Mouse (Mus musculus): ENCODE measurements around the gene Cog1.

Gene Cog1

DNA sequence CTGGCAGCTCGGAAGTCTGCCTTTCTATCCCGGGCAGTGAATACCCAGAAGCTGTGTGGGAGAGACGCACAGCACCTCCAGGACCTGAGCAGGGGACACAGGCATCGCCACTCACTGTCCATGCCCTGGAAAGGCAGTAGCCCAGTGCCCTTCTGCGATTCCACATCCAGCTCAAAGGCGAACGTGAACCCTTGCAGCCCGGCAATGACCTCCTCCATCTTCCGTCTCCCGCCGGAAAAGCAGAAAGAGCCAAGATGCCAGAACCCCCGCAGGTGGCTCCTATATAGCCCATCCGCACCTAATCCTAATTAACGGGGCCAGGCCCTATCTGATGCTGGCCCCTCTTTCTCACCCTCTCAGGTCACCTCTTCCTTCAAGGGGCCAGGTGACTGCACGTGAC lies 60.3 kb downstream of the Cog1 start:
- DNase-seq = no peak

GRCm38 (mm10) chr11:113709731-113710256 lies 60.8 kb downstream of the Cog1 start, which contains the start of gene Cpsf4l:
Cpsf4l (minus strand) TSS chr11:113710017.
- no peak for DNase-seq

DNA sequence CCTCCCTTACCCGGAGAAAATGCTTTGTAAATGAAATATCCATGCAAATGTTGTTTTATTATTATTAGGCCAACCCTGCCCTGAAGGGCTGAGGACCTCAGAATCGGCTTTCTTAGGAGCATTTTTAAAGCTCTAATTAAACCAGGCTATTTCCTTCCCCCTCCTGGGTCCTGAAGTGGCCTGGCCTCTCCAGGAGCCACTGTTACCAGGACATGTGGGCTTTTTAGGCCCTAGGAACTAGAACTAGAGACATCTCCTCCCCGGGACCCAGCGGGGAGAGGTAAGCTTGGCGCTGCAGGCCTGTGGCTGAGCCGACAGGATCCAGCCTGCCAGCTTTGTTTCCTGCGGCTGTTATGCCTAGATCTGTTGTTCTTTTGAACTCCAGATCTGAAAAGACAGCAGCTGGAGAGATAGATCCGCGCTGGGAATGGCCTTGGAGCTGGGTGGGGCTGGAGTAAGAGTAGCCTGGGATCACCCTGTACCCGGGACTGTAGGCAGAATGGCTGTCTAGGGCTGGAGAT lies 61.3 kb downstream of the Cog1 start:
- DNase-seq = no peak

- no peak for DNase-seq
Measured at GRCm38 (mm10) chr11:113711061-113711460, 62.1 kb downstream of the Cog1 start.

DNA sequence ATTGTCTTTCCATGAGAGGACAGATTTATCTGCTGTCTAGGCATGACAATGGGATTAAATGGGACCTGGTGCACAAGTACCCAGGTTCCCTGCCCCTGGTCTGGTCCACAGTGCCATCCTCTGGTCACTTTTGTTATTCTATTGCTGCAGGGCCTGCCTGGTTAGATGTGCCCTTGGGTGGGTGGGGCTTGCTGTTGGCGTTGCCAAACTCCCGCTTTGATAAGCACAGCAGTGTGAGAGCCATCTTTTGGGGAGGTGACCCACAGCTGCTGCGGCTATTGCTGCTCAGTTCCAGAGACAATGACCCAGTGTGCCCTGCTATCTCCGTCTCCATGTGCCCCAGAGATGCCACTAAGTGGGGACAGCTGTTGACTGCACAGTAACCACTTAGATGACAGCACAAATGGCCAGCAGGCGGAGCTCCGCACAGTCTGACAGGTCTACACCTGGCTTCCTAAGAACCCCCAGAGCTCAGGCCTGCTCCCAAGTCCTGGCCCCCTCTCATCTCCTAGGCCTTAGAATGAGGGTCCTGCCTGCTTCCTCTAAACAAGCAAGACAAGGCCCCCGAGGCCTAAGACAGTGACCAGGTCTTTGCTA lies 66.2 kb downstream of the Cog1 start:
- no peak for DNase-seq

GRCm38 (mm10) chr11:113716132-113716531 lies 67.2 kb downstream of the Cog1 start:
- no peak for DNase-seq

Data from right cerebral cortex, postnatal 4 days (tissue).